21 mouse cellular contexts compared by ENCODE assay signal in the genomic region with DNA sequence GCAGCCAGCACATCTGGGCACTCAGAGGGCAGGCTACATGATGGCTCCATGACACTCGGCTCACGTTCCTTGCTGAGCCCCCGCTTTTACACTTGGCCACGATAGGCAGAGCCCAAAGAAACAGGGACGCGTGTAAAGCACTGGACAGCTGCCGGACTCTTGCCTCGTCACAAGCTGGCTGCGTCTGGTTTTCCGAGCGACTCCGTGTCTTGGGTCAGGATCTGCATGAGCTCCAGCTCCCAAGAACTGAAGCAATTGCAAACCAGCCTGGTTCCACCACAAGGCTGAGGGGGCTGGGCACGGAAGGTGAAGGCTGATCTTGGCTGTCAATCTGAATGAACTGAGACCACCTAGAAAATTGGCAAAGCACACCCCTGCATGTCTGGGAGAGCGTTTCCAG.
DNase-seq lines count a peak whose midpoint lies in the region; ATAC-seq and TF ChIP-seq lines count a peak whose summit lies in the region.
"Had no signal": no experiment of that assay in that cellular context is flagged by ENCODE, and none has a peak within 500 bp of the region (broad histone marks: within the 10 kb centered on the region; RNA-seq: fewer than 3 reads in every experiment).

No protein-coding gene starts in this region.

- H3K36me3 ChIP-seq in lung, embryonic 16.5 days (ENCODE audit: control insufficient read depth, insufficient read depth, low read length): no peaks in the 10 kb centered on the region
- H3K36me3 ChIP-seq in lung, postnatal 0 days (ENCODE audit: insufficient read depth, low read length): no peaks in the 10 kb centered on the region
- H3K36me3 ChIP-seq: heart, embryonic 15.5 days; intestine, embryonic 15.5 days; liver, embryonic 15.5 days; midbrain, embryonic 12.5 days had no signal

- WGBS in lung, embryonic 16.5 days: 64% methylated on average over 14 of the region's 14 CpGs
- 79% methylated on average over 14 of the region's 14 CpGs for WGBS in lung, adult 2 months
- WGBS in lung, postnatal 0 days: 58% methylated on average over 14 of the region's 14 CpGs

- no peaks in the 10 kb centered on the region for H3K27me3 ChIP-seq in lung, embryonic 16.5 days (ENCODE audit: control insufficient read depth, insufficient read depth, low read depth, low read length)
- H3K27me3 ChIP-seq in lung, postnatal 0 days (replicated peaks; ENCODE audit: insufficient read depth, low read length): no peaks in the 10 kb centered on the region
- H3K27me3 ChIP-seq: intestine, embryonic 15.5 days; liver, embryonic 15.5 days had no signal

- no peak overlapping the region for H3K9ac ChIP-seq in lung, embryonic 16.5 days (ENCODE audit: low read length)
- no peak overlapping the region for H3K9ac ChIP-seq in lung, postnatal 0 days (replicated peaks; ENCODE audit: low read depth)
- H3K9ac ChIP-seq: forebrain, postnatal 0 days; heart, embryonic 15.5 days; hindbrain, embryonic 14.5 days; intestine, embryonic 15.5 days; liver, embryonic 15.5 days; midbrain, embryonic 12.5 days had no signal

- DNase-seq in gastrocnemius, postnatal 10 days: peak; percentile 34
- DNase-seq in gastrocnemius, postnatal 4 days (ENCODE audit: low spot score in 2 of 2): no peak
- DNase-seq in lung, adult 2 months: no peak
- DNase-seq in lung, postnatal 0 days (ENCODE audit: low spot score): peak; percentile 8
- DNase-seq in lung, postnatal 36 days: peak; percentile 24
- no peak for DNase-seq in layer of hippocampus, adult 11-12 months (ENCODE audit: low spot score)
- no peak for DNase-seq in layer of hippocampus, adult 9-11 months
- DNase-seq: adrenal gland, adult 8-10 months; cerebellum, adult 2 months; forebrain, postnatal 0 days; heart, postnatal 36 days; kidney, adult 9 months; kidney, postnatal 14 days; liver had no signal

- TF ChIP-seq EP300 in lung, postnatal 0 days (IDR thresholded peaks at IDR 0.05): no peak

- no peak overlapping the region for H3K4me3 ChIP-seq in lung, embryonic 16.5 days (ENCODE audit: low read length)
- no peak overlapping the region for H3K4me3 ChIP-seq in lung, adult 2 months (replicated peaks; ENCODE audit: extremely low read depth, low read depth, low read length)
- no peak overlapping the region for H3K4me3 ChIP-seq in lung, postnatal 0 days (ENCODE audit: low read depth, low read length)
- H3K4me3 ChIP-seq: heart, embryonic 15.5 days; intestine, embryonic 15.5 days; liver, embryonic 15.5 days; midbrain, embryonic 12.5 days had no signal

- TF ChIP-seq CTCF in lung, adult 2 months (IDR thresholded peaks at IDR 0.05; ENCODE audit: insufficient read depth, low read length): no peak
- TF ChIP-seq CTCF in lung, postnatal 0 days (IDR thresholded peaks at IDR 0.05): no peak

- H3K27ac ChIP-seq in lung, embryonic 16.5 days (ENCODE audit: low read length): no peak overlapping the region
- no peak overlapping the region for H3K27ac ChIP-seq in lung, postnatal 0 days (ENCODE audit: low read length)
- H3K27ac ChIP-seq: heart, embryonic 15.5 days; hindbrain, embryonic 14.5 days; intestine, embryonic 15.5 days; liver, embryonic 15.5 days; midbrain, embryonic 12.5 days had no signal

- H3K4me1 ChIP-seq in lung, embryonic 16.5 days (replicated peaks; ENCODE audit: control insufficient read depth, insufficient read depth, low read length): no peaks in the 10 kb centered on the region
- H3K4me1 ChIP-seq in lung, adult 2 months (ENCODE audit: control insufficient read depth, insufficient read depth, low read length): no peaks in the 10 kb centered on the region
- no peaks in the 10 kb centered on the region for H3K4me1 ChIP-seq in lung, postnatal 0 days (ENCODE audit: insufficient read depth, low read depth, low read length)
- H3K4me1 ChIP-seq: heart, embryonic 15.5 days; intestine, embryonic 15.5 days; liver, embryonic 15.5 days had no signal

- H3K9me3 ChIP-seq in lung, embryonic 16.5 days (ENCODE audit: control insufficient read depth, low read length): no peaks in the 10 kb centered on the region
- H3K9me3 ChIP-seq in lung, postnatal 0 days (ENCODE audit: low read length): no peaks in the 10 kb centered on the region
- H3K9me3 ChIP-seq: heart, embryonic 15.5 days; intestine, embryonic 15.5 days; liver, embryonic 15.5 days; midbrain, embryonic 12.5 days had no signal

- peak; percentile 23; the same call in 1 of the 2 replicates for ATAC-seq in lung, embryonic 16.5 days (ENCODE audit: low read depth)
- ATAC-seq in lung, postnatal 0 days: 0 out of 2 replicates have a peak, but pooled peaks have one; percentile 19
- ATAC-seq: activated CD4-positive, CD25-positive, alpha-beta regulatory T cell, adult 4 months; forebrain, postnatal 0 days; intestine, embryonic 15.5 days had no signal

- no peak overlapping the region for H3K4me2 ChIP-seq in lung, embryonic 16.5 days (ENCODE audit: low read depth, low read length)
- H3K4me2 ChIP-seq in lung, postnatal 0 days (replicated peaks; ENCODE audit: low read depth, low read length): no peak overlapping the region
- H3K4me2 ChIP-seq: heart, embryonic 15.5 days; hindbrain, embryonic 14.5 days; intestine, embryonic 15.5 days; liver, embryonic 15.5 days; midbrain, embryonic 12.5 days had no signal

- no peak for TF ChIP-seq POLR2A in lung, adult 2 months (IDR thresholded peaks at IDR 0.05; ENCODE audit: borderline replicate concordance, extremely low read depth, low read depth, low read length)

Comparison
In these comparisons a context has a peak if more than half of its experiments do, and no peak if none do; other contexts are left out.
1. DNase-seq: peak in gastrocnemius, postnatal 10 days (single experiment), lung, postnatal 0 days (single experiment) and lung, postnatal 36 days (single experiment); none in gastrocnemius, postnatal 4 days (0 of 2), lung, adult 2 months (single experiment), layer of hippocampus, adult 11-12 months (single experiment) and layer of hippocampus, adult 9-11 months (single experiment).